Mouse (Mus musculus) CH12.LX (cell line): ENCODE data around the gene Ackr4.

Source experiments
- POLR2A ChIP-seq: IDR thresholded peaks from 2 replicates; pipeline ENCODE4 v1.6.1; 2011; ENCODE audit warnings: low read depth, mild to moderate bottlenecking, improper control_type of control experiment, low read length
- SIN3A ChIP-seq: IDR thresholded peaks from 2 replicates; pipeline ENCODE4 v1.6.1; 2012; ENCODE audit warnings: low read length, improper control_type of control experiment, inconsistent platforms

DNA sequence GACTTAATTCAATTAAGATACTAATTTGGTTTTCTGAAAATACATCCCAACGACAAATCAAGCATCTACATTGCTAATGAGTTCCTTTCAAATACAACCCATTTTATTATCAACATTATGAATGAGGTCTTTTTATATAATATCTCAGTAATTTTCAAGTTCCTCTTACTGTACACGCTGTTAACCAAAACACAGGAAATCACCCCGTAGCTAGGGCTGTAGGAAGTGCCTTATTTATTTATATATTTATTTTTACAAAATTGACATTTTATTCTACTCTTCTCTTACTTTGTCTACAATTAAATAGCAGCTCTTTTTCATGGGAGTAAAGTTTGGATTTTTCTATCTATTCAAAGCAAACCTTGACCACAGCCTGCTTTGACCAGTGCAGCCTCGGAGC, 87.0 kb downstream of the Ackr4 start:
- no peak for TF ChIP-seq POLR2A
- no peak for TF ChIP-seq SIN3A
